Mouse (Mus musculus): ENCODE measurements around the gene Rplp2.

GRCm38 (mm10) chr7:141413809-141414584, 33.2 kb upstream of the Rplp2 start, which contains the start of gene Gatd1:
- TF ChIP-seq GATA1 (IDR thresholded peaks at IDR 0.05; ENCODE audit: low read length) (no peak), TAL1 (IDR thresholded peaks at IDR 0.05; ENCODE audit: low read length) (no peak)
